Mouse (Mus musculus) spleen, adult 2 months (tissue): ENCODE results near the gene Kcnab1. TPM values are rescaled to one million over a fixed set of nuclear protein-coding genes. Genes with fewer than 3 reads are reported as not detected.

Experiments
- DNase-seq, 2 experiments: peaks; one replicate each; pipeline versions ENCODE4 v3.0.0 to v3.0.0-alpha.2; 2012 to 2021; ENCODE audit warnings: low spot score in 2 of 2, low read depth in 1 of 2
- H3K27ac ChIP-seq: fragments of 200-500 bp; 2 replicates; pipeline ENCODE4 v1.5.1; 2012; ENCODE audit warnings: low read length, inconsistent platforms; ENCODE audit not compliant: insufficient read depth
- H3K27me3 ChIP-seq: fragments of 200-500 bp; 2 replicates; pipeline ENCODE4 v1.6.1; 2012; ENCODE audit warnings: mild to moderate bottlenecking, moderate library complexity, low read length, inconsistent platforms; ENCODE audit not compliant: control insufficient read depth, insufficient read depth
- H3K36me3 ChIP-seq: fragments of 200-500 bp; 2 replicates; pipeline ENCODE4 v1.6.1; 2012; ENCODE audit warnings: mild to moderate bottlenecking, low read length, inconsistent platforms; ENCODE audit not compliant: control insufficient read depth, insufficient read depth
- H3K4me1 ChIP-seq: fragments of 200-500 bp; 2 replicates; pipeline ENCODE4 v1.6.1; 2011; ENCODE audit warnings: inconsistent platforms; ENCODE audit not compliant: control insufficient read depth, insufficient read depth, insufficient read length
- H3K4me3 ChIP-seq: fragments of 200-500 bp; 2 replicates; pipeline ENCODE4 v1.5.1; 2011; ENCODE audit warnings: mild to moderate bottlenecking, inconsistent platforms; ENCODE audit not compliant: insufficient read depth, insufficient read length; ENCODE audit errors: extremely low read depth
- CTCF ChIP-seq: fragments of 200-500 bp; IDR thresholded peaks from 2 replicates; pipeline ENCODE4 v1.5.1; 2011; ENCODE audit warnings: mild to moderate bottlenecking, inconsistent platforms; ENCODE audit not compliant: insufficient read depth, insufficient read length, insufficient replicate concordance; ENCODE audit errors: extremely low read depth
- POLR2A ChIP-seq: fragments of 200-500 bp; IDR thresholded peaks from 2 replicates; pipeline ENCODE4 v1.6.1; 2011; ENCODE audit warnings: low read depth, low read length, inconsistent platforms
- WGBS: fragments of 180-500 bp; shearing (Covaris S2); methylation state at CpG from one replicate; pipeline ENCODE4 v1.1.7; 2018; 5-methylcytosine and 5-hydroxymethylcytosine counted together
- polyA plus RNA-seq: library from polyadenylated mRNA; depleted of rRNA; stranded (reverse); fragments of >200 nt; gene quantifications from 2 replicates; pipeline ENCODE4 v1.2.3, GENCODE M21; 2012

The Kcnab1 gene
- polyA plus RNA-seq, 1 experiment, result 0.16 TPM

- DNase-seq, result no peak
- no peak overlapping the region for H3K4me3 ChIP-seq
- H3K4me1 ChIP-seq, result no peaks in the 10 kb centered on the region
- H3K36me3 ChIP-seq, result peaks cover 17% of the 10 kb centered on the region
- TF ChIP-seq CTCF (no peak), POLR2A (no peak)
- H3K27ac ChIP-seq, result no peak overlapping the region
- no peaks in the 10 kb centered on the region for H3K27me3 ChIP-seq
Measured at GRCm38 (mm10) chr3:65378724-65379123, 269.5 kb downstream of the Kcnab1 start.

GRCm38 (mm10) chr3:65379884-65380539 is 270.8 kb downstream of the Kcnab1 start:
- Histone ChIP-seq H3K27ac (no peak overlapping the region), H3K36me3 (peaks cover 21% of the 10 kb centered on the region), H3K4me1 (no peaks in the 10 kb centered on the region), H3K27me3 (no peaks in the 10 kb centered on the region), H3K4me3 (no peak overlapping the region)
- DNase-seq, result peak in 1 of 2 experiments; percentile 34
- TF ChIP-seq CTCF (peak; percentile 49; the same call in 1 of the 2 replicates), POLR2A (no peak)
- WGBS, result 75% methylated on average over 4 of the region's 4 CpGs

GRCm38 (mm10) chr3:65381094-65381493 is 271.9 kb downstream of the Kcnab1 start:
- H3K27ac ChIP-seq, result no peak overlapping the region
- TF ChIP-seq POLR2A, result no peak
- TF ChIP-seq CTCF, result no peak
- H3K4me3 ChIP-seq, result no peak overlapping the region
- no peaks in the 10 kb centered on the region for H3K4me1 ChIP-seq
- no peak for DNase-seq
- H3K36me3 ChIP-seq, result peaks cover 25% of the 10 kb centered on the region
- no peaks in the 10 kb centered on the region for H3K27me3 ChIP-seq
- 95% methylated on average over 4 of the region's 4 CpGs for WGBS

- H3K27ac ChIP-seq, result no peak overlapping the region
- H3K4me1 ChIP-seq, result no peaks in the 10 kb centered on the region
- H3K36me3 ChIP-seq, result peaks cover 44% of the 10 kb centered on the region
- no peaks in the 10 kb centered on the region for H3K27me3 ChIP-seq
- 95% methylated on average over 3 of the region's 3 CpGs for WGBS
- no peak for TF ChIP-seq CTCF
- TF ChIP-seq POLR2A, result no peak
- DNase-seq, result no peak
- no peak overlapping the region for H3K4me3 ChIP-seq
Measured at GRCm38 (mm10) chr3:65384431-65384830, 275.2 kb downstream of the Kcnab1 start.

DNA sequence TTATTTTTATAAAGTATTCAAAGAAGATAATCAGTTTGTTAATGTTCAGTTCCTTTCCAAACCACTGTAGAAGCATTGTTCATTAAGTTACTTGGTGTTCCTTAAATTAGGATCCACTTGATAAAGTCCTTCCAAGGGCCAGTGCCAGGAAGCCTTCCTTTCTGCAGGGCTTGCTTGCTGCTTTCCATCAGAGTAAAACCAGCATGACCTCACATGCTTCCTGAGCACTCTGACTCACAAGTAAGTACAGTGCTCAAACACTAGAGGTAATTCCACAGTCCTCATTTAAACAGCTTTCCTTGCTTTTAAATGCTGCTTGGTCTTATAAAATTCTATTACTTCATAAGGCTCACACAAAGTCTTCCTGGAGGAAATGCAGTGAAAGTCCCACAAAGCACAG is 276.6 kb downstream of the Kcnab1 start:
- Histone ChIP-seq H3K4me3 (no peak overlapping the region), H3K27ac (no peak overlapping the region), H3K36me3 (peaks cover 40% of the 10 kb centered on the region), H3K4me1 (no peaks in the 10 kb centered on the region), H3K27me3 (no peaks in the 10 kb centered on the region)
- DNase-seq, result no peak
- TF ChIP-seq POLR2A (no peak), CTCF (no peak)

- peak overlapping the region; percentile 96 for H3K4me3 ChIP-seq
- no peaks in the 10 kb centered on the region for H3K27me3 ChIP-seq
- H3K36me3 ChIP-seq, result peaks cover 20% of the 10 kb centered on the region
- H3K4me1 ChIP-seq, result no peaks in the 10 kb centered on the region
- DNase-seq, result no peak
- TF ChIP-seq POLR2A (no peak), CTCF (no peak)
- 43% methylated on average over 6 of the region's 6 CpGs for WGBS
- H3K27ac ChIP-seq, result no peak overlapping the region
Measured at GRCm38 (mm10) chr3:65391222-65391783, 282.1 kb downstream of the Kcnab1 start.

GRCm38 (mm10) chr3:65391784-65392420 is 282.7 kb downstream of the Kcnab1 start:
- DNase-seq, result no peak
- H3K36me3 ChIP-seq, result peaks cover 14% of the 10 kb centered on the region
- H3K27me3 ChIP-seq, result no peaks in the 10 kb centered on the region
- no peak for TF ChIP-seq CTCF
- TF ChIP-seq POLR2A, result no peak
- WGBS, result 1% methylated on average over 37 of the region's 37 CpGs
- H3K27ac ChIP-seq, result peak overlapping the region; percentile 79
- H3K4me1 ChIP-seq, result no peaks in the 10 kb centered on the region
- H3K4me3 ChIP-seq, result peak overlapping the region; percentile 96
